Mouse (Mus musculus): Measurements from ENCODE around the gene Elane.
A peak's percentile ranks its signal among the peaks of the same experiment; 100 is the strongest.

The Elane gene

DNA sequence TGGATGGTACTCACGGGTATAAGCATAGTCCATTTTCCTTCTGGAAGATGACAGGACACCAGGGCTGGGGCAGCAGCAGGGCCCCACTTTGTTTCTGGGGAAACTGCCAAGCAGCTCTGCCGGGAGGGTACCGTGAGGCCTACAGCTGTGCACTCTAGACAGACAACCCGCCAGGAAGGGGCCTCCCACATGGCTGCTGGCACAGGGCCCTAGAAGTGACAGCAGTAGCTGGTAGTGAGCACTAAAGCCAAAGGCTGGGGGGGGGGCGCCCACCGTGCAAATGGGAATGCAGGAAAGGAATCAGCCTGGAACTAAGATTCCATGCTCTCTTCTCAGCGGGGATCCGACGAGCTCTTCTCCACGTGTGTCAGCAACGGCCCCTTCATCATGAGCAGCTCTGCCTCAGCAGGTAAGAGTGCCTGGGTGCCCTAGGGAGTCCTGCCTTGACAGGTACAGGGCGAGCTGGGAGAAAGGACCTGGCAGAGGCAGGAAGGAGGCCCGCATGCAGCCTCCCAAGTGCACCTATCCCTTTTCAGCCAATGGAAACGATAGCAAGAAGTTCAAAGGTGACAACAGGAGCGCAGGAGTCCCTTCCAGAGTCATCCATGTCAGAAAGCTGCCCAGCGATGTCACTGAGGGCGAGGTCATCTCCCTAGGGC, 27.5 kb upstream of the Elane start:
- peak in 1 of 2 experiments; percentile 71 for DNase-seq (ENCODE audit: low spot score in 2 of 2)

DNA sequence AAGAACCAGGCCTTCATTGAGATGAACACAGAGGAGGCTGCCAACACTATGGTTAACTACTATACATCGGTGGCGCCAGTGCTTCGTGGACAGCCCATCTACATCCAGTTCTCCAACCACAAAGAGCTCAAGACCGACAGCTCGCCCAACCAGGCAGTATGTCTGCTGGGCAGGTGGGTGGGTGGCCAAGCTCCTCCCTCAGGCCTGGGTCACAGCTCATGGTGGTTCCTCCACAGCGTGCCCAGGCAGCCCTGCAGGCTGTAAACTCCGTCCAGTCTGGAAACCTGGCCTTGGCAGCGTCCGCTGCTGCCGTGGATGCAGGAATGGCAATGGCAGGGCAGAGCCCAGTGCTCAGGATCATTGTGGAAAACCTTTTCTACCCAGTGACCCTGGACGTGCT, 26.9 kb upstream of the Elane start:
- DNase-seq (ENCODE audit: low spot score in 2 of 2) = no peak

DNA sequence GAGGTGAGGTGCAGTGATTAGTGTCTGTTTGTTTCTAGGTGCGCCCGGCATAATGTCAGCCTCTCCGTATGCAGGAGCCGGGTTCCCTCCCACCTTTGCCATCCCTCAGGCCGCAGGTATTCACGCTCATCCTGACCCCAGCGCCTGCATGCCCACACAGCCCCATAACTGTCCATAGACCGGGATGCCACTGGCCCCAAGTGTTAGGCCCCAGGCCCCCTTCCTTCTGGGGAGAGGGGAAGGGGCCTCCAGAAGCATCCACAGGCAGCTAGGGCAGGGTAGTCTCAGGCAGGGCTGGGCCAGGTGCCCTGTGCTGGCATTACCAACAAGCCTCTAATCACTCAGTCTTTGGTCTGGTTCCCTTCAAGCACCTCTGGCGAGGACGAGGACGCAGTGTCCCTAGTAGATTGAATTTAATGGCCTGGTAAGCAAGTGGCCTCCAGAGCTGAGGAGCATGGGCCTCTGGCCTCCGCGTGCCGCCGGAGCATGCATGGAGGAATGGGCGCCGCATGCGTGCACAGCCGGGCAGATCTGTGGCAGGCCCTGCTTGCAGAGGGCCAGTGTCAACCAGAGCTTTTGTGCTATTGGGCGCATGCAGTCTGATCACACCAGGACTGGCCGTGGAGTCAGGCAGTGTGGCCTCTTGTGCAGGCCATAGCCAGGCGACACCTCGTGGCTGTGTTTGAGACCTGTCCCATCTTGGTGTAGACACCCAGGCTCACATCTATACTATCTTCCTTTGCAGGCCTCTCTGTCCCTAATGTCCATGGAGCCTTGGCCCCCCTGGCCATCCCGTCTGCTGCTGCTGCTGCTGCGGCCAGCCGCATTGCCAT, 25.8 kb upstream of the Elane start:
- no peak for DNase-seq (ENCODE audit: low spot score in 2 of 2)

DNA sequence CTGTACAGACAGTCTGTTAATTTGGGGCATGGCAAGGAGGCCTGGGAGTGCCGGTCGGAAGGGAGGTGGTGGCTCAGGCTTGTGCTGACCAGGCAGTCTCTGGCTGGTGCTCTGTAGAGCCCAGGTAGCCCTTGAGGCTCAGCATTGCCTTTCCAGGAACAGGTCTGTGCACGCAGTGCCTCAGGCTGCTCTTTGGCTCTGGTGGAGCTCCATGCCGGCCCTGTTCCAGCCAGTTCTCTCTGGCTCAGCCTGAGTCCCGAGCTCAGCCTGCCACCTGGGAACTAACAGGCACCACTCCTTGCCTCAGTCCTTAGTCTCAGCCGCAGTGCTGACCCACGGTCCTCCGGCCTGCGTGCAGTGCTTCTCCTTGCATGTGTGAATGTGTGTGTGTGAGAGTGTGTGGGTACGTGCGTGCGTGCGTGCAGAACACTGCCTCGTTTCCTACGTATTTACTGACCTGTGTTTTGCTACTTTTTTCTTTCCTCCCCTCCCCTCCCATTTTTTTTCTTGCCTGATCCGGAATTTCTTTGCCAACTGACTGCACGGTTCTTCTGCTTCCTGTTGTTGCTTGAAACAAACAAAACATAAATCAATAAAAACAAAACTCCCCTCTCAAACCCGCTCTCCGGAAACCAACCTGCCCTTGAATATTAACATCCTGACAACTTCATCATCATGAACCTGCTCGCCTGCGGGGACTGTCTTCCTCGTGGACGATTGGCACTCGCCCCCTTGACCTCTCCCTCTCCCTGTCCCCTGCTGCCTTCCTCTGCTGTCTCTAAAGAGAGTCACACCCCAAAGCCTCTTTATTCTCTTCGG, 24.6 kb upstream of the Elane start:
- DNase-seq (ENCODE audit: low spot score in 2 of 2) = no peak

DNA sequence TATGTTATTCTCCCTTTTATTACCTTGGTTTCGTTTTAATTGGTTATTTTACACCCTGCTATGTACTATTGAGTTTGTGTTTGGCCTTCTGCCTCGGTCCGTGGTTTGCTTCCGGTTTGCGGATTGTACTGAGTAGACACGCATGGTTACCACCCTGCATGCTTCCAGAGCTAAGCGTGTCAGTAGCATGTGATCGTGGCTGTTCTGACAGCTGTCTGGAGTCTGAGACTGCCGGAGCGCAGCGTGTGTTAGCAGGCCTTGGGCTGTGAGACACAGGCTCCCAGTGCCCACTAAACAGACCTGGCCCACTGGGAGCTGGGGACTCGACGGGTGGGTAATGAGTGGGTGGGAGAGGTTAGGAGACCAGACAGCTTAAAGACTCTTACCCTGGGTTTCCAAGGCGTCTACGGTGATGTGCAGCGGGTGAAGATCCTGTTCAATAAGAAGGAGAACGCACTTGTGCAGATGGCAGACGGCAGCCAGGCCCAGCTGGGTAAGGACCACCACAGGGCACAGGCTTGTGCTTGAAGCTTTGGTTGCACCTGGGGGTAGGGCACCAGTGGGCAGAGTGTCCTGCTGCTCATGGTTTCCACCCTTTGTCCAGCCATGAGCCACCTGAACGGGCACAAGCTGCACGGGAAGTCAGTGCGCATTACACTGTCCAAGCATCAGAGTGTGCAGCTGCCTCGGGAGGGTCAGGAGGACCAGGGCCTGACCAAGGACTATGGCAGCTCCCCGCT, 23.8 kb upstream of the Elane start:
- DNase-seq (ENCODE audit: low spot score in 2 of 2) = no peak

DNA sequence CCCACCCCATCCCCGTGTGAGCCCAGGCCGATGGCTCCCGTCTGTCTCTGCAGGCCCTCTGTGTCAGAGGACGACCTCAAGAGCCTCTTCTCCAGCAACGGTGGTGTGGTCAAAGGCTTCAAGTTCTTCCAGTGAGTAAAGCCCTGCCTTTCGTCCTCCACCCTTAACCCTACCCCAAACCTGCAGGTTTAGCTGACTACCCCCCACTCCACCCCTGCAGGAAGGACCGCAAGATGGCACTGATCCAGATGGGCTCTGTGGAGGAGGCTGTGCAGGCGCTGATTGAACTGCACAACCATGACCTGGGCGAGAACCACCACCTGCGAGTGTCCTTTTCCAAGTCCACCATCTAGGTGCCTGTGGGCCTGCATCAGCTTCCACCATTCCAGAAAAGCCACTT, 23.1 kb upstream of the Elane start:
- no peak for DNase-seq (ENCODE audit: low spot score in 2 of 2)

DNA sequence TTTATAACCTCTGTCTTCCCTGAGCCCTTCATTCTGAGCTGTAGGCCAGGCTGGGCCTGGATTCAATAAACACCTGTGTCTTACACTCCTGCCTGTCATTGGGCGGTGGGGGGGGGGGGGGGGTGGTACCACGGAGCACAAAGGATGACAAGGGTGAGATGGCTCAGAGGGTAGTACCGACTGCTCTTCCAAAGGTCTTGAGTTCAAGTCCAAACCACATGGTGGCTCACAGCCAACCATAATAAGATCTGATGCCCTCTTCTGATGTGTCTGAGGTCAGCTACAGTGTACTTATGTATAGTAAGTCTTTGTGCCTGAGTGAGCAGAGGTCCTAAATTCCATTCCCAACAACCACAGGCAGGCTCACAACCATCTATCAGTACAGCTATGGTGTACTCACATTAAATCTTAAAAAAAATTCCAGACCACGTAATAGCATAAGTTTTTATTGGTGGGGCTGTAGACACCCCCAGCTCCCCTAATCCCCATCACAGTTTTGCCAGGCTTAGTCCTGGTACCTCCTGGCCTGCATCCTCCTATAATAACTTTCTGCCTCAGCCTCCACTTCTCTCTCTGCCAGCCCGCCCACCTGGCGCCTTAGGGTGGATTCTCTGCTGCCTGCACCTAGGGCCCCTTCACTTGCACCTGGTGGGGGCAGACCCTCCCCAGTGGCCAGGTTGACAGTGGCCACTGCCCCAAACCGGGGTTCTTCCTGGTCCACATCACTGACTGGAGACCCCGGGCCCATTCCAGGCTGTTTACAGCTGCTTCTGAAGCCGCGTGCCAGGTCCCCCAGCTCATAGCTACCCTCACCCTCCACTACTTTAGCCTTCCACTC, 21.5 kb upstream of the Elane start:
- DNase-seq (ENCODE audit: low spot score in 2 of 2) = no peak

DNA sequence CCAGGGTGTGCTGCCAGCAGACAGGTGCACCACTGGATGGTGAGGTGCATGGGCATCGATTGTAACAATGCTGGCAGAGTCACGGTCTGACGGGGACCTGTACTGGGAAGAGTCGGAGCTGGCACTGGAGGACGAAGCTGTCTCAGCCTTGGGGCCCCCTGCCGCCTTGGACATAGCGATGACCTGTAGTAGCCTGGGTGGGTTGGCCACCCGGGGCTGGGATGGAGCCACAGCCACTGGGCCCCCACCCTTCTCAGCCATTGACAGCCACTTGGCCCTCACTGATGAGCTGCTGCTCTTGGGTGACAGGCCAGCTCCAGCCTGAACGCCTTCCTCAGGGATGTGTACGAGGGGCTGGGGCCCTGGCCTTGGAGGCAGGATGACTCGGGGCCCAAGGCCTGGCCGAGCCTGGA, 20.9 kb upstream of the Elane start:
- no peak for DNase-seq (ENCODE audit: low spot score in 2 of 2)

DNA sequence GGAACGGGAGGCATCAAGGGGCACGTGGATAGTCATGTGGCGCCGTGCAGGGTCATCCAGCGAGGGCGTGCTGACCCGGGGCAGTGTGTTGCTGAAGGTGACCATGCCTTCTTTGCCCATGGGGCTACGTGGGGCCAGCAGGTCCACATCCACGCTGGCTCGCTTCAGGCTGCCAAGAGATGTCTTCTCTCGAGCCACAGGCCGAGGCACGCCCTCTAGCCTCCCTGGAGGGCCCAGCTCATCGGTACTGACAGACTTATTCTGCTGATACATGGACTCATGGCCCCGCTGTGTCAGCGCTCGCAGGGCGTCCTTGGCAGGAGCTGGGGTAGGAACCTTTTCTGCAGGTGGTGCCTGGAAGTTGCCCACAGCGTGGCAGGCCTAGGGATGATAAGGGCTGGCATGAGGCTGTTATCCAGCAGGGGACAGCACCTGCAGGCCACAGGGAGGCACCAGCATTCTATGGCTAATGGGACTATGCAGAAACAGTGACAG, 20.2 kb upstream of the Elane start:
- no peak for DNase-seq (ENCODE audit: low spot score in 2 of 2)

DNA sequence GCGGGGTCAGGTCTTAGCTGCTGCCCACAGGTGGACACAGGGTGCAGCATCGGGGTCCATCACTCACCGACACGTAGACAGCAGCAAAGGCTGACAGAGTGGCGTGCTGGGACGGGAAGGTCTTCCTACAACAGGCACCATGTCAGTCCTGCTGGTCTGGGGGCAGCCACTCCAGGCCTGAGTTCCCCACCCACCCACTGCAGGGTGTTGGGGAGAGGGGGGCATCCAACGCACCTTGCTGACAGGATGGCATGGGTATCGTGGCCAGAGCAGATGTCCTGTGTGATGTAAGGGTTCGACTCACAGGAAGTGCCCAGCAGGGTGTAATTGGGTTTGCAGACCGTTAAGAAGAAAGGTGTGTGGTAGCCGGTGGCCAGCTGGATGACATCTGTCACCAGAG, 19.4 kb upstream of the Elane start:
- no peak for DNase-seq (ENCODE audit: low spot score in 2 of 2)

DNA sequence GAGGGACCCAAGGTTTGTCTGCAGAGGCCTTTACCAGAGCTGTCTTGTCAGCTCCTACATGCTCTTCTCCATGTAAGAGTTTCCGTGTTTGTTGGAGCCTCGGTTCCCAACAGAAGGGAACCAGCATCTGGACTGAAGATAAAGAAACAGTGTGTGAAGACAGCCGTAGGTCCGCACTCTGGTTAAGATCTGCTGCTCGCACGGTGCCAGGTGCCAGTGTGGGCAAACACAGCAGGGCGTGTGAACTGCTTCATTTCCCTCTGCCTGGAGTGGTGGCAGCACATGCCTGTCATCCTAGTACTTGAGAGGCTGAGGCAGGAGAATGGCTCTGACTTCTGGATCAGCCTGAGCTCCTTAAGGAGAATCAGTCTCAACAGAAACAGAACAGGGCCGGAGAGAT, 14.2 kb upstream of the Elane start:
- DNase-seq (ENCODE audit: low spot score in 2 of 2) = no peak

DNA sequence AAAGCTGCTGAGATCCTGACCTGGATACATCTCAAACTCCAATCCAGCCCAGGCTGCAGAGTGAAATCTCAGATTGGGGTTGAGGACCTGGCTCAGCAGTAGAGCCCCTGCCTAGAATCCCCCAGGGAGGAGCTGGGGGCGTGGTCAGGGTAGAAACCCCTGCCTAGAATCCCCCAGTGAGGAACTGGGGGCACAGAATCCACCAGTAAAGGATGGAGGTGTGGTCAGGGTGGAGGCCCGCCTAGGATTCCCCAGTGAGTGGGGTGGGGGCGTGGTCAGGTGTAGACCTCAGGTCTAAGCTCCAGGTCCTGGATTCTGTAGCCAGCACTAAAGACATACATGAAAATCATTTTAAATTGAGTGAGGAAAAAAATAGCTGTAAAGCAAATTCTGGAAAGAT, 13.2 kb upstream of the Elane start:
- DNase-seq (ENCODE audit: low spot score in 2 of 2) = no peak

DNA sequence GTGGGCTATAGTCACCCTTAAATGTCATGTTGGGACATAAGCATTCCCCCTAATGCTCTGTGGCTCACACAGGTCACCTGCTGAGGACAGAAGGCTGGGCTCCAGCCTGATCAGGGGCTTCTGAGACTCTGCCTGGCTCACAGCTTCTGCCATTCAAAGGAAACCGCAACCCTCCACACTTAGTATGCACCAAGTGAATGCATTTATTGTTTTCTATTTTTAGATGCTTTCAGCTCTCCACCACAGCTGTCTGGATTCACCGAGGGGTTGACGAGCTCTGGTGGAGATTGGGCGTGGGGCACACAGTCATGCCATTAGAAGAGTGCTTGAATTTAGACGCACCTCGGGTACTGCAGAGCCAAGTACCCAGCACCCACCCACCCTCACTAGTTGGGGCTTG, 12.7 kb upstream of the Elane start:
- DNase-seq (ENCODE audit: low spot score in 2 of 2) = no peak

DNA sequence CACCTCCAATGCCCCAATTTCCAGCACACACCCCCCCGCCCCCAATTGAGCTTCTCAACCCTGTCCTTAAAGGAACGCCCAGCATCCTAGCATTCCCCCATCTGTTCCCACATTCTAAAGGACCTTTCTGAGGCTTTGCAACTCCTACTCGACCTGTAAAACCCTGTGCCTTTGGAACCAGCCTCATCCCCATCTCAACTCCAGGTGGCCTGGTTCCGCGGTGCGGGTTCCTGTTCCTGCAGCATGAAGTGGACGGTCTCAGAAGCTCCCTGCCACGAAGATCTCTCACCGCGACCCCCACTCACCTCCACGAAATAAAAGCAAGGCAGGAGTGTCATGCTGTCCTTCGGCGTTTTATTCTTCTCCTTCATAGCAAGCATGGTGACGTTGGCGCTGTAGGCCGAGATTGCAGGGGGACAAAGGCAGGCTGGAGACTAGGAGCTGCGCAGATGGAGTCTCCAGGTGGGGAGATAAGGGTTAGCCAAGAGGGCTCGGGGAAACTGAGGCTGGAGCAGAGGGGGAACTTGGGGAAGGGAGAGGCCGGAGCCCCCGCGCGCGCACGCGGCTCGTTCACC, 12.2 kb upstream of the Elane start:
- no peak for DNase-seq (ENCODE audit: low spot score in 2 of 2)

DNA sequence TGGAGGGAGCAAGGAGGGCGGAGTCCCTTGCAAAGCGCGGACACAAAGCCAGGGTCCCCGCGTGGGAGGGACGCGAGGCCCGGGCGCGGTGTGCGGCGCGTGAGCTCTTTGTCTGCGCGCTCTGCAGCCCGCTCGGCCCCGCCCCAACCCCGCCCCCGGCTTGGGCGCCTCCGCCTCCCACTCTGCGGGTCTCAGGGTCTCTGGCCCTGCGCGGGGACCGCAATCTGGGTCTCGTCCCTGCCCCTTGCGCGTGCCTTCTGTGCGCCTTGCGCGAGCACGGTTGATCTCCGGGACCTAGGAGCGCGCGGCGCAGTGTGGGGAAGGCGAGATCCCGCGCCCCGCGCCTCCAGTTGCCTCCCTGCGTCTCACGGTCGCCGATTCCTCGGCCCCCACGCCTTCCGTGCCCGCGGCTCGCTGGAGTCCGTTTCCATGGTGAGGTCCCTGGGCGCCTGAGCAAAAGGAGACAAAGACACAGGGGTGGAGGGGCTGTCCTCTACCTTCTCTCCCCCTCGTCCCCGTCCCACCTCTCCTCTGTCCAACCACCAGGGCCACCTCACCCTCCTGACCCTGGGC, 11.7 kb upstream of the Elane start, which contains the start of the genes Prtn3 and Plppr3:
Prtn3 (plus strand) TSS at position 187 of the 573 bp plus-strand sequence.
Plppr3 (minus strand) TSS at position 345 of the 573 bp plus-strand sequence.
- DNase-seq (ENCODE audit: low spot score in 2 of 2) = no peak

DNA sequence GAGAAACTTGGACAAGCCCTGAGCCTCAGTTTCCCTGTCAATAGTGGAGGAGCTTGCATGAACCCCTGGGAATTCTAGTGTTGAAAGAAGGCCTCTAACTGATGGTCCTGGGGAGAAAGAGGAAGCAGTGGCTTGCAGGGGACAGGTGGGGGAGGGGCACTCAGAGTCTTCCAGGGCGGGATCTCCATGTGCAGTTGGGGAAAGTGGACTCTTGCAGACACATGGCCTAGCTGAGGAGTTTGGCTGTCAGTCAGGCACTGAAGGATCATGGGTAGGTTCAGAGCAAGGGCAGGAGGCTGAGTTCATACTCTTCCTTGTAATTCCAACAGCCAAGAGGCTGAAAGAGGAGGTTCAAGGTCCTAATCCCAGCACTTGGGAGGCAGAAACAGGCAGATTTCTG, 8.9 kb upstream of the Elane start:
- no peak for DNase-seq (ENCODE audit: low spot score in 2 of 2)

DNA sequence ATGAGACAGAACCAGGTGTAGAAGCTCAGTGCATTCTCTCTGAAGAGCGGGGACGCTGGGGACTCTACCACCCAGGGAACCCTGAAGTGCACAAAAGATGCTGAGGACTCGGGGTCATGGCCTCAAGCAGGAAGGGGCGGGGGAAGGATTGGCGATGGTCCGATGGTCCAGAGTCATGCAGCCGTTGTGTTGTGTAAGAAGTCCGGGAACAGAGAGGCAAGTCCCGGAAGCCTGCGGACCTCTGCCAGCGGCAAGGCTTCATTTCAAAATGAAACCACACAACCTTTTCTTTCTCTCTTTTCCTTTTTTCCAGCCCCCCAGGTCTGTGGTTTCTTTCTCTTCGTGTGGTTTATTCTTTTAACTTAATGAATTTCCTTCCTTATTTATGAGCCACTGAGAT, 8.3 kb upstream of the Elane start:
- DNase-seq (ENCODE audit: low spot score in 2 of 2) = no peak

DNA sequence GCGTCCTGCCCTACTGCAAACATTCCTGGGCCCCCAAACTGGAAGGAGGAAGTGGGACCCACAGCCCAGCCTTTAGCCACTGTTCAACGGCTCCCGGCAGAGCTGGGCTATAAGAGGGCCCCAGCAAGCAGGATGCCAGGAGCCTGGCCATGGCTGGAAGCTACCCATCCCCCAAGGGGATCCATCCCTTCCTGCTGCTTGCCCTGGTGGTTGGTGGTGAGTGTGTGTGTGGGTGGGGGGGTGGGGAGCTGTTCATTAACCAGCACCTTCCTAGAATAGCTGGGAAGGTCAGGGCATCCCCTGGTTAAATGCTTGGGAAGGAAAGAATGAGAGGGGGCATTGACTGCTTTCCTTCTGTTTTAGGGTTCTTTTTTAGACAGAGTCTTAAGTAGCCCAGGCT, 6.5 kb upstream of the Elane start:
- no peak for DNase-seq (ENCODE audit: low spot score in 2 of 2)

DNA sequence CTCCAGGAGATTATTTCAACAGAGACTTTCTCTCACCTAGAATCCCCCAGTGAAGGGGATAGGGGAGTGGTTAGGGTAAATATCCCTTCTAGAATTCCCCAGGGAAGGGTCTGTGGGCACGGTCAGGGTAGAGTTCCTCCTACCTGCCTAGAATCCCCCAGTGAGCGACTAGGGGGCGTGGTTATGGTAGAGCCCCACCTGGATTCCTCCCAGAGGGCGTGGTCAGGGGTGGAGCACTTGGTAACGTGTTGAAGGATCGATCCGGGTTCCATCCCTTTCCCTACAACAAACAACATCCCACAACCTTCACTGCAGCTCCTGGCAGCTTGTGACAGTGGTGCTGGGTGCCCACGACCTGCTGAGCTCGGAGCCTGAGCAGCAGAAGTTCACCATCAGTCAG, 5.3 kb upstream of the Elane start:
- no peak for DNase-seq (ENCODE audit: low spot score in 2 of 2)

DNA sequence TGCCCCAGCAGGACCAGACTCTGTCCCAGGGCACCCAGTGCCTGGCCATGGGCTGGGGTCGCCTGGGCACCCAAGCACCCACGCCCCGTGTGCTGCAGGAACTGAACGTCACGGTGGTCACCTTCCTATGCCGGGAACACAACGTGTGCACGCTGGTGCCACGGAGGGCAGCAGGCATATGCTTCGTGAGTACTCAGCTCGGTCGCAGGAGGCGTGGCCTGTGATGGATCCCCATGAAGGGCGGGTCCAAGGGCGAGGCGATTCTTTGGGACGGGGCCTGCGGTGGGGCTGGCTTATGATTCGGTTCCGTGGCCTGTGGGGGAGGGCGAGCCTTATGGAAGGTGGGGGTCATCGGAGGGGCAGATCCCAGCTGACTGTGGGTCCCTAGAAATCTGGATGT, 4.1 kb upstream of the Elane start:
- DNase-seq (ENCODE audit: low spot score in 2 of 2) = no peak
